Comparison of ENCODE assay signal across 8 mouse cellular contexts in the genomic region with DNA sequence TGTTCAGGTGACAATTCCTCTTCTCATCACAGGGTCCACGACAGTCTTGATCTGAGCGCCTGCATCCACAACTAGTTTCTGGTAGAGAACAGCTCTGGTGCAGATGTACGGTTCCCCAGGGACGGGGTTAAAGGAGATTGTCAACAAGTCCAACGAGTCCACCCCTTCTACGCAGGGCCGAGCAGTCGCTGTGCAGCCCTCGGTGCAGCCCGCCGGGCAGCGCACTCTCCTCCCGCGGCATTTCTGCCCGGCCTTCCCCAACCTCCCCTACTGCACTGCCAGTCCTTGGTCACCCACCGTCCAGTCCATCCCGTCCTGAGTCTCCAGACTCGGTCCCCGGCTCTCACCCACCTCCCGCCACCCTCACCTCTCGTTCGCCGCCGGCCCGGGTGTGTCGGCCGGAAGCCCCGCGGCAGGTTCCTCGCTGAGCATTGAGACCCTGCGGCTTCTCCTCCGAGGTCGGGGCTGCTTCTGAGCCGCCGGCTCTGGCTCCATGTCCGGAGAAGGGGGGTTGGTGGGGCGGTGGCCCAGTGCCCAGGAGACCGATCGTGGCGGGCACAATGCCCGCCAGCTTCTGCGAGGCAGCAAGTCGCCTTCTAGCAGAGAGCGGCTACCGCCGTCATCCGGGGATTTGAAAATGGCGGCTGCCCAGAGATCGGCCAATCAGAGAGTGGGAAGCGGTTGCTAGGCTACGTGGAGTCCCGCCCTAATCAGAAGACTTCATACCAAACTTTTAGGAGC. TPM values are rescaled to one million over a fixed set of nuclear protein-coding genes. Genes with fewer than 3 reads are reported as not detected.
A peak's percentile ranks its signal among the peaks of the same experiment; 100 is the strongest.
DNase-seq lines count a peak whose midpoint lies in the region; ATAC-seq and TF ChIP-seq lines count a peak whose summit lies in the region.

A gene (minus strand): TSS at position 650 of the 741 bp plus-strand sequence.
A gene (plus strand): TSS at position 704 of the 741 bp plus-strand sequence.

- peak within 1 kb of the TSS; percentile 76 for H3K4me2 ChIP-seq in forebrain, embryonic 13.5 days
- H3K4me2 ChIP-seq in neural tube, embryonic 15.5 days: peak within 1 kb of the TSS; percentile 71

- peak within 1 kb of the TSS; percentile 97 for H3K4me3 ChIP-seq in E14TG2a.4 (replicated peaks; ENCODE audit: low read length)
- peak within 1 kb of the TSS; percentile 80 for H3K4me3 ChIP-seq in forebrain, embryonic 13.5 days
- H3K4me3 ChIP-seq in neural tube, embryonic 15.5 days (replicated peaks): peak within 1 kb of the TSS; percentile 78

- TF ChIP-seq CTCF in E14TG2a.4 (conservative IDR thresholded peaks at IDR 0.05; ENCODE audit: low read length): no peak

- H3K9me3 ChIP-seq in E14TG2a.4 (ENCODE audit: low read length): 0 out of 2 replicates have a peak, but pooled peaks cover 4% of the 10 kb centered on the region
- no peaks in the 10 kb centered on the region; the same call in 1 of the 2 replicates for H3K9me3 ChIP-seq in forebrain, embryonic 13.5 days (replicated peaks)
- H3K9me3 ChIP-seq in neural tube, embryonic 15.5 days (replicated peaks): no peaks in the 10 kb centered on the region

- no peaks in the 10 kb centered on the region for H3K27me3 ChIP-seq in E14TG2a.4 (ENCODE audit: insufficient read depth, low read length)
- H3K27me3 ChIP-seq in forebrain, embryonic 13.5 days: no peaks in the 10 kb centered on the region
- no peaks in the 10 kb centered on the region for H3K27me3 ChIP-seq in neural tube, embryonic 15.5 days (replicated peaks)

- H3K27ac ChIP-seq in forebrain, embryonic 13.5 days: peak within 1 kb of the TSS; percentile 65
- peak within 1 kb of the TSS; percentile 61; the same call in 1 of the 2 replicates for H3K27ac ChIP-seq in neural tube, embryonic 15.5 days (replicated peaks)

- peak; percentile 99 for ATAC-seq in forebrain, embryonic 13.5 days
- ATAC-seq in neural tube, embryonic 15.5 days (ENCODE audit: low FRiP score): peak; percentile 100

- H3K36me3 ChIP-seq in E14TG2a.4 (ENCODE audit: insufficient read depth, low read length): peaks cover 19% of the 10 kb centered on the region
- peaks cover 15% of the 10 kb centered on the region for H3K36me3 ChIP-seq in forebrain, embryonic 13.5 days (ENCODE audit: poor library complexity, severe bottlenecking)
- no peaks in the 10 kb centered on the region for H3K36me3 ChIP-seq in neural tube, embryonic 15.5 days

- peaks cover 13% of the 10 kb centered on the region for H3K4me1 ChIP-seq in E14TG2a.4 (replicated peaks; ENCODE audit: low read depth, low read length)
- H3K4me1 ChIP-seq in forebrain, embryonic 13.5 days: peaks cover 11% of the 10 kb centered on the region; the same call in 1 of the 2 replicates
- peaks cover 10% of the 10 kb centered on the region; the same call in 1 of the 2 replicates for H3K4me1 ChIP-seq in neural tube, embryonic 15.5 days

- intact Hi-C loops in heart, postnatal 14 days (cut with DNase I): no loop called here

- under 1% methylated on average over 52 of the region's 52 CpGs for WGBS in forebrain, embryonic 13.5 days
- under 1% methylated on average over 52 of the region's 52 CpGs for WGBS in neural tube, embryonic 15.5 days

- H3K9ac ChIP-seq in forebrain, embryonic 13.5 days: peak within 1 kb of the TSS; percentile 83
- H3K9ac ChIP-seq in neural tube, embryonic 15.5 days (replicated peaks): peak within 1 kb of the TSS; percentile 60

- peak; percentile 91 for DNase-seq in c-Kit-positive CD71-positive TER-119-positive erythroid progenitor cells, embryonic 14.5 days (ENCODE audit: low spot score)
- DNase-seq in heart, postnatal 14 days: peak; percentile 86 to 91
- peak; percentile 84 for DNase-seq in layer of hippocampus, adult 11-12 months (ENCODE audit: low spot score)
- DNase-seq in lung, adult 18-20 months: peak; percentile 87 to 88
- peak; percentile 90 for DNase-seq in testis, postnatal 14 days (ENCODE audit: low spot score)

RNA-seq across cellular contexts. Expression of the first gene that starts in this region (rescaled TPM):
- polyA plus RNA-seq in forebrain, embryonic 13.5 days (2015; fragmentation: Nextera tagmentation; extraction: Ambion mirVana): 23.4 and 24.1 TPM in 2 replicates
- 10 to 100 TPM; 28.2 to 29.4 TPM for total RNA-seq in heart, postnatal 14 days (2021)
- polyA plus RNA-seq in neural tube, embryonic 15.5 days (2015; fragmentation: Nextera tagmentation; extraction: Ambion mirVana): 11.7 and 27.1 TPM in 2 replicates

RNA-seq across cellular contexts. Expression of the second gene that starts in this region (rescaled TPM):
- not detected in 2 replicates for polyA plus RNA-seq in forebrain, embryonic 13.5 days (2015; fragmentation: Nextera tagmentation; extraction: Ambion mirVana)
- total RNA-seq in heart, postnatal 14 days (2021): not detected
- 0.54 TPM in 1 of 2 replicates, not detected in the other for polyA plus RNA-seq in neural tube, embryonic 15.5 days (2015; fragmentation: Nextera tagmentation; extraction: Ambion mirVana)

Comparison
In these comparisons a context has a peak if more than half of its experiments do, and no peak if none do; other contexts are left out.
1. Peak in every context shown above with its lines: DNase-seq, ATAC-seq, H3K4me3 ChIP-seq and H3K27ac ChIP-seq.